Mouse (Mus musculus): Measurements from ENCODE around the gene BC017158.

DNA sequence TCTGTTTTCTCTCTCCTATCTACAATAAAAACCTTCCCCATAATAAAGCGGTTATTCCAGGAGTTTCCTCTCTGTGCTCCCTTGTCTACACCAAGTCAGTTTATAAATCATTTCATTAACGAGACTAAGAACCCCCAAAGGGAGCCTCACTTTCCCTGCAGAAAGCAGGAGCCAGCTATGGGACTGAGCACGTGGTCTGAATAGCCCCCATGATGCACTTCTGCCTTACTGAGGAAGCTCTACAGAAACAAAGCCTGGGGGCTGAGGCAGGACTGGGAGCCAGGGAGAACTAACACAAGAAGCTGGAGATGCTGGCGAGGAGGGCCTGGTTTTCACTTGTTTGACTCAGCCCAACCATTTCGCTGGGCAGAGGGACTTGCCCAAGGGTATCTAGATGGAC is 13.9 kb downstream of the BC017158 start:
- no peak for TF ChIP-seq POLR2A (IDR thresholded peaks at IDR 0.05; ENCODE audit: insufficient read length, low read depth)
- no peak for TF ChIP-seq POLR2AphosphoS2 (IDR thresholded peaks at IDR 0.05; ENCODE audit: insufficient read length, low read depth)

Data from myocyte (in vitro differentiated cells).